Mouse (Mus musculus): ENCODE measurements around the gene Polr2c.
"Not testable (repeated sequence)": the region's sequence is repeated elsewhere in the genome, so short reads cannot be mapped to it uniquely, and the experiment has no call there.

Gene Polr2c

GRCm38 (mm10) chr8:94857346-94858173 lies at the start of gene Polr2c:
Gene Polr2c (plus strand): TSS chr8:94857450.
- peak; percentile 65 for DNase-seq (ENCODE audit: extremely low read depth, low read depth)

DNA sequence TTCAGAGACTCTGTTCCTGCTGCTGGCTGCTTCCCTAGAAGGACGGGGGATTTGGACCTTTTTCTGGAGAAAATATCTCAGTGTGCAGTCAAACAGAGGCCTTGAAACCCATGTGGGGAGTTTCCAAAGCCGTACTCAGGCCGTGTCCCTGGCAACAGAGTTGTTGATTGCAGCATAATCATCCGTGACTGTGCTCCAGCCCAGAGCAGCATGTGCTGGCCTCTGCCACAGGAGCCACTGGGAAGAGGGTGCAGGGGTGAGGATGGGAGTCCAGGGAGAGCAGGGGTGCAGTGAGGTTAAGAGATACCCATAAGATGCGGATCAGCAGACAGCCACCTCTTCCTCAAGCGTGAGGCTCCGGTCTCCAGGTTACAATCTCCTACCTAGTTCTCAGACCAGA lies 49.7 kb upstream of the Polr2c start:
- DNase-seq (ENCODE audit: extremely low read depth, low read depth): no peak

DNA sequence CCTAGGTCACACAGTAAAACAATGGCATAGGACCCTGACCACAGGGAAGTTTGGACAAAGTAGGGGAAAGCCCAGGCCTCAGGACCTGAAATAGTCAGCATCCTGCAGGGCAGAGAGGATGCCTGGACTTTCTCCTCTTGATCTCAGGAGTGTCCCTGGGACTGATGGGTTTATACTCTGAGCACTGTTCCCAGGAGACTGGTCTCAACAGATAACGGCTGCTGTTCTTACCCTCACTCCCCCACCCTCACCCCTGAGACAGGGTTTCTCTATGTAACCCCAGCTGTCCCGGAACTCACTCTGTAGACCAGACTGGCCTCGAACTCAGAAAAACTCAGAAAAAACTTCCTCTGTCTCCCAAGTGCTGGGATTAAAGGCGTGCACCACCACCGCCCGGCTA lies 48.9 kb upstream of the Polr2c start:
- no peak for DNase-seq (ENCODE audit: extremely low read depth, low read depth)

DNA sequence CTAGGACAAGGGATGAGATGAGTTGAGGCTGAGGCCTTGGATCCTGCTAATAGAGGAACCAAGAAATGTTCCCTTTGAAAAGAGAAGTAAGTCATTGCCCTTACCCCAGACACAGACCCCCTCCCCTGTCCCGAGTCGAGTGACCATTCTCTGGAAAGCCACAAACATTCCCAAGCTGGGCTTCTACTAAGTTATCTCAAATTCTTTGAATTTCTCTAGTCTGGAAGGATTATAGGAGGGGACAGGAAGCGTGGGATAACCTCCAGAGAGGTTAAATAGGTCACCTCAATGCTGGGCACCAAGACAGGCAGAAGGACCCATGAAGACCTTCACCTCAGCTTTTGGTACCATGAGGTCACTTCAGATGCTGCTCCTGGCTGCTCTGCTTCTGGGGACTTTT lies 47.1 kb upstream of the Polr2c start, which contains the start of gene Ccl17:
TSS of gene Ccl17 (plus strand) at position 301 of the 400 bp plus-strand sequence.
- no peak for DNase-seq (ENCODE audit: extremely low read depth, low read depth)

DNA sequence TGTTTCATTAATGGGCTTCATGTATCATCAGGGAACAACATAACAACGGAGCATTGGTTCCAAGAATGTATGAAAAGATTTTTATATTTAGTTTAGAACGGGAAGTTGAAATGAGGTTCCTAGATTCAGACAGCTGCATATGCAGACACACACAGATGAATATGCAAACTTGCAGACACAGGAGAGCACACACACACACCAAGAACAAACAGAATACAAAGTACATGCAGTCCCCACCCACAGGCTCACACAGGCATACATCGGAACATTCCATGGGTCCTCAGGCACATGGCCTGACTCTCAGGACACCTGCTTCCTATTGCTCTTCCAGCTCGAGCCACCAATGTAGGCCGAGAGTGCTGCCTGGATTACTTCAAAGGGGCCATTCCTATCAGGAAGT lies 46.4 kb upstream of the Polr2c start:
- no peak for DNase-seq (ENCODE audit: extremely low read depth, low read depth)

DNA sequence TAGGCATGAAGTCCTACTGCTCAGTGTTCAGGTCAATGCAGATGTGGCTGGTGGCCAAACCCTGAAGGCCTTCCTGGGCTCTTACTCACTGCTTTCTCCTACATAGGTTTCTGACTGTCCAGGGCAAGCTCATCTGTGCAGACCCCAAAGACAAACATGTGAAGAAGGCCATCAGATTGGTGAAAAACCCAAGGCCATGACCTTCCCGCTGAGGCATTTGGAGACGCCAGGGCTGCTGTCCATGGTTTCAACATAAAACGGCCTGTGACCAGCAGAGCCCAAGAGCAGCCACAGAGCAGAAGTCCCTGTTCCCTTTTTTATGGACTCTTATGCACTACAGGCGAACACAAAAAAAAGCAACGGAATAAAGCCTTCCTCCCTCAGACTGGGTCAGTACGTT lies 45.6 kb upstream of the Polr2c start:
- no peak for DNase-seq (ENCODE audit: extremely low read depth, low read depth)

- peak; percentile 45 for DNase-seq (ENCODE audit: extremely low read depth, low read depth)
Measured at GRCm38 (mm10) chr8:94812645-94813098, 44.6 kb upstream of the Polr2c start.

DNA sequence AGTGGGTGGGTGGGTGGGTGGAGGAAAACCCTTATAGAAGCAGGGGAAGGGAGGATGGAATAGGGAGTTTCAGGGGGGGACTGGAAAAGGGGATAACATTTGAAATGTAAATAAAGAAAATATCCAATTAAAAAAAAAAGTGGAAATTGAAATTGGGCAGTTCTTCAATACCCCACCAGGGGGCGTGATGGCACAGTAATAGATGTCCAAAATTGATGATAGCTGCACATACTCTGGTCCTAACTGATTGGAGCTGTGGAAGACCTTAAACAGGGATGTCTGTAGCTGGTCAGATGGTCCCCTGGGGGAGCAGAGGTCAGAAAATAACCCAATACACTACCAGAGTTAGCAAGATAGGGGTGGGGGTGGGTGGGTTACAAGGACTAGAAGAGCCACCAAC lies 42.7 kb upstream of the Polr2c start:
- DNase-seq (ENCODE audit: extremely low read depth, low read depth): no peak

DNA sequence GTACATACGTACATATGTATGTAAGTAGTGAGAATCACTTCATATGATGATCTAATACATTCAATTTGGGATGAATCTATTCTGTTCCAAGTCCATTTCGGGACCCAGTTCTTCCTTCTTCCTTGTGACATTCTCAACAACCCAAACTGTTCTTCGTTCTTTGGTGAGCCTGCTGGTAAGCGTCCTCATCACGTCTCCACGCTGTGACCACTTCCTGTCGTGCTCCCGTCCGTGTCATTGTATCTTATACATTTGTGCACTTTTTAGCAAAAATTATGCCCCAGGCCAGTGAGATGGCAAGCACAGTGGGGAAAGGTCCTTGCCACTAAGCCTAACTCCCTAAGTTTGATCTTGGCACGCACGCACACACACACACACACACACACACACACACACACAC lies 39.3 kb upstream of the Polr2c start:
- no peak for DNase-seq (ENCODE audit: extremely low read depth, low read depth)

- no peak for DNase-seq (ENCODE audit: extremely low read depth, low read depth)
Measured at GRCm38 (mm10) chr8:94819671-94820179, 37.5 kb upstream of the Polr2c start.

DNA sequence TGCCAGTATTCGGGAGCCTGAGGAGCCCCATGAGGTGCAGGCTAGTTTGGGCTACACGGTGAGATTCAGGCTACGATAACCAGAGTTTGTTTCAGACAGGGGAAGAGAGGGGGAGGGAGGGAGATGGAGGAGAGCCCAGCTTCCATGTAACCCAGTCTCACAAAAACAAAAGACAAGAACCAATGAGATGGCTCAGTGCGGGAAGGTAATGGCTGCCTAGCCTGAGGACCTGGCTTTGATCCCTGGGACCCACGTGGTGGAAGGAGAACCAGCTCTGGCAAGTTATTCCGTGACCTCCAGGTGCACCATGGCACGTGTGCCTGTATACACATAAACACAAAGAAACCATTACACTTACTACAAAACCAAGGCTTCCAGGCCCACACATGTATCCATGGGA lies 36.7 kb upstream of the Polr2c start:
- no peak for DNase-seq (ENCODE audit: extremely low read depth, low read depth)

DNA sequence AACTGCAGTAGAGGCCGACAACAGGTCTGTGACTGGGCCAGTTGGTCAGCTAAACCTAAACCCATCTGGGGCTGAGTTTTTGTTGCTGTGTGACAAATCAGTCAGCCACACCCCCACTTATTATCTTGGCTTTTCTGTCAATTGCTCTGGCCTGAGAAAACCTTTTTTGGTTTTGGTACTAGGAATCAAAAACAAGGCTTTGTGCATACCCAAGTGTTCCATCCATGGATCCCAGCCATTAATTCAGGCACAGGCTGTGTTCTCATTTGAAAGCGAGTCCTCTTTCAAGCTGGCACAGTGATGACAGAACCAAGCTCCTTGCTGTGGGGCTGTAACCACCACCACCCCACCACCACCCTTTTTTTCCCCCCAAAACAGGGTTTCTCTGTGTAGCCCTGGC lies 35.9 kb upstream of the Polr2c start:
- DNase-seq (ENCODE audit: extremely low read depth, low read depth): no peak

- no peak for DNase-seq (ENCODE audit: extremely low read depth, low read depth)
Measured at GRCm38 (mm10) chr8:94822637-94823560, 34.4 kb upstream of the Polr2c start.

- DNase-seq (ENCODE audit: extremely low read depth, low read depth): no peak
Measured at GRCm38 (mm10) chr8:94825170-94825569, 32.1 kb upstream of the Polr2c start.

DNA sequence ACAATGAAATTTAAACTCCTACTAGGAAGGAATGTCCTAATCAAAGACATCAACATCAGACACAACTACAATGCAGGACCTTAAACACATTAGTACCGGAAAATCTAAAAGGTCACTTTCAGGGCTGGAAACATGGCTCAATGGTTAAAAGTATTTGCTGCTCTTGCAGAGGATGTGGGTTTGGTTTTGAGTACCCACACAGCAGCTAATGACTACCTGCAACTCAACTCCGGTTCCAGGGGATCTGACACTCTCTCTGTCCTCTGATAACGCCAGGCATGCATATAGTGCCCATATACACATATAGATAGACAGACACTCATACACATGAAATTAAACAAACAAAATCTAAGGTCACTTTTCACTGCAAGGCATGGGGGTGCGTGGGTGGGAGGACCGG lies 31.0 kb upstream of the Polr2c start:
- DNase-seq (ENCODE audit: extremely low read depth, low read depth): no peak

DNA sequence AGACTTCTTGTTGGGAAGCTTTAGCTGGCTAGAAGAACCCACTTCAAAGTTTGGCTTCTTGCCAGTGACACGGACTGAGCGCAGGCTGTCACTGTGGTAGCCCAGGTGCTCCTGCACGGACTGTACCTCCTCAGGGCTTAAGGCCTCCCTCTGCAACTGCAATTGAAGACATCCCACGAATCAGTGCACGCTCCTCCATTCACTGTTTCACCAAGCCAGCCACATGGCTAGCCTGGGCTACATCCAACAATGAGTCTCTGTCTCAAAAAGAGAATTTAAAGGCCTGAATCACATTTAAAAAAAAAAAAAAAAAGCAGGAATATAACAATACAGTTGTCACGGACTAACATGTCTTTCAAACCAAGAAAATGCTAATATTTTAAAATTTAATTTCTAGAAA lies 29.0 kb upstream of the Polr2c start:
- no peak for DNase-seq (ENCODE audit: extremely low read depth, low read depth)

GRCm38 (mm10) chr8:94833901-94834405 lies 23.3 kb upstream of the Polr2c start:
- DNase-seq (ENCODE audit: extremely low read depth, low read depth): not testable (repeated sequence)

DNA sequence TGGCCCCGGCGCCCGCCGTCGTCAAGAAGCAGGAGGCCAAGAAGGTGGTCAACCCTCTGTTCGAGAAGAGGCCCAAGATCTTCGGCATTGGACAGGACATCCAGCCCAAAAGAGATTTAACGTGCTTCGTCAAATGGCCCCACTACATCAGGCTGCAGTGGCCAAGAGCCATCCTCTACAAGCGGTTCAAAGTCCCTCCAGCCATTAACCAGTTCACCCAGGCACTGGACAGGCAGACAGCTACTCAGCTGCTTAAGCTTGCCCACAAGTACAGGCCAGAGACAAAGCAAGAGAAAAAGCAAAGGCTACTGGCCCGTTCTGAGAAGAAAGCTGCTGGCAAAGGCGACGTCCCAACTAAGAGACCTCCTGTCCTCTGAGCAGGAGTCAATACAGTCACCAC lies 21.5 kb upstream of the Polr2c start:
- DNase-seq (ENCODE audit: extremely low read depth, low read depth): not testable (repeated sequence)

DNA sequence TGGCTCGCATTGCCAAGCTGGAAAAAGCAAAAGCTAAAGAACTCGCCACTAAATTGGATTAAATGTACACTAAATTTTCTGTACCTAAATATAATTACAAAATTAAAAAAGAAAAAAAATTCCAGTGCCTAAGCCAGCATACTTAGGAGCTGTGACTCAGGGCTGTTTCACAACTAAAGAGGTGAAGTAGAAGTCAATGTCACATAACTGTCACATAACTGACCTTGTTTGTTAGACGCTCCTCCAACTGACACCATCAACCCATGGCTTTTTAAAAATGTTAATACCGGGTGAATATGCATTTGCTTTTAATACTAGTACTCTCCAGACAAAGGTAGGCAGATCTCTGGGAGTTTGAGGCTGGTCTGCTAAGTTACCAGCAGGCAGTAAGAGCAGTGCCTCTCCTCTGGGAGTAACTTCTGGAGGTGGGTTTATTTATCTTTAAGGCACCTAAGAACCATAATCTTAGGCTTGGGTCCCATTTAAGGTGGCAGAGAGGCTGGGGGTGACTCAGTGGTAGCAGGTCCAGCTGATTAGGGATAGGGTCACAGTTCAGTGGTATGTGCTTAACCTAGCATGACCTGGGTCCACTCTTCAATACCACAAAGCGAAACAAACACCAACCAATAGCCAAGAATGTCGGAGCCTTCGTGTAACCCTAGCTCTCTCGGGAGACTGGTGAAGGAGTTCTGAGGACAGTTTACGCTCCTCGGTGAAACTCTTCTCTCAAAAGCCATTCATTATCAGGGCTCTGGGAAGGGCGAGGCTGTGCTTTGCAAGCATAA lies 20.6 kb upstream of the Polr2c start:
- DNase-seq (ENCODE audit: extremely low read depth, low read depth): no peak

DNA sequence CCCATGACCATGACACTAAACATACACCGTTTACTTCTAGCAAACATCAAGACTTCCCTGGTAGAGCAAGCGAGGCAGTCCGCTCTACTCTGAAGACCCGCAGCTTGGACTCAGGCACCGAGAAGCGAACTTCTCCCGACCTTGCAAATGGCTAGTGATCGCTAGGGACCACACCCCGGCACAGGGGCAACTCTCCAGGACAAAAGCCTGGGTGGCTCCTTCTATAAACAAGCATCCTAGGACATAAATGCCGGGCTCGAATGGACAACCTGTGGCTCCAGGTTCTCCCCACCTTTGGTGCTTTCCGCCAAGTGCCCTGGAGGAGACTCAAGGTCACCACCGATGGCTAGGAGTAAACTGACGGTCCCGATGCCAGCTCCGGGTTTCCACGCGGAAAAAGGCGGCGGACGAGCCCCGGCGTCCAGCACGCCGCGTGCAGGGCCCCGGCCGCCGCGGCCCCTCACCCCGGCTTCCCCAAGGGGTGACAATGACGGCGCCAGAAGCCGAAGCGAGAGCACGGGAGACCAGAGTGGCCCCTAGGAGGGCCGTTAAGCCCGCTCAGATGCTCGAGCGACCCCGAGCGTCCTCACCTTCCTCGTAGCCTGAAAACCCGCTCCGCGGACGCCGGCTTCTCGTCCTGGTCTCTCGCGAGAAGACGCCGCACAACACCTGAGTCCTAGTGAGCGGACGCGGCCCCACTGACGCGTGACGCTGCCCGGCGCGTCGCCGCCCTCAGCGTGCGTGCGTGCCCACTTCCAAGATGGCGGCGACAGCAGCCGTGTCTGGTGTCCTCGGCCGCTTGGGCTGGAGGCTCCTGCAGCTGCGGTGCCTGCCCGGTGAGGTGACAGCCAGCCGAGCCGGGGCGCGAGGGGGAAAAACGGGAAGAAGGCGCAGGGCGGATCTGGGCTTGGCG lies 19.3 kb upstream of the Polr2c start, which contains the start of the genes Coq9 and Ciapin1:
TSS of gene Coq9 (plus strand) at position 660 of the 913 bp plus-strand sequence.
TSS of gene Ciapin1 (minus strand) at position 697 of the 913 bp plus-strand sequence.
- DNase-seq (ENCODE audit: extremely low read depth, low read depth): peak; percentile 83

All from MEL-GATA-1-ER (cell line).